Mouse (Mus musculus) CD8-positive naive resting alpha-beta T cell, adult 2 months (primary cell): Measurements from ENCODE around the gene Baiap2l2.
A peak's percentile ranks its signal among the peaks of the same experiment; 100 is the strongest.

Experiments used
- DNase-seq, 2 experiments: peaks; one replicate each; pipeline ENCODE4 v3.0.0; 2022; ENCODE audit warnings: low read depth in 2 of 2, low spot score in 2 of 2

The Baiap2l2 gene

DNA sequence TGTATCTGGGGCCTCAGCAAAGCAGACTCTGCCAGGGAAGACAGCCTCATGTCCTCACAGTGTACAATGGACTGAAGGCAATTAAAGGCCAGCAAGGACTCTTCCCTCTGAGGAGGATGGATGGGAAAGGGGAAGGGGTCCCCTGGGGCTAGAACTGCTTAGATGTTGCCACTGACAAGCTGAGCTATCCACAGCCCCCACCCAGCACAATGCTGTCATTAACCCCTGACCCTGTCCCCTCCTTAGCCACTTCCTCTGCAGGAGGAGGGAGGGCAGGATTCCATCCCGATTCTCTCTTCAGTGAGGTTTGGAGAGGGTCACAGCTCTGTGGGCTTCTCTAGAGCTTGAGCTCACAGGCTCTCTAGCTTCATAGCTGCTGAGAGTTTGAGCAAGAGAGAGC is 65.8 kb downstream of the Baiap2l2 start:
- DNase-seq, result no peak

DNA sequence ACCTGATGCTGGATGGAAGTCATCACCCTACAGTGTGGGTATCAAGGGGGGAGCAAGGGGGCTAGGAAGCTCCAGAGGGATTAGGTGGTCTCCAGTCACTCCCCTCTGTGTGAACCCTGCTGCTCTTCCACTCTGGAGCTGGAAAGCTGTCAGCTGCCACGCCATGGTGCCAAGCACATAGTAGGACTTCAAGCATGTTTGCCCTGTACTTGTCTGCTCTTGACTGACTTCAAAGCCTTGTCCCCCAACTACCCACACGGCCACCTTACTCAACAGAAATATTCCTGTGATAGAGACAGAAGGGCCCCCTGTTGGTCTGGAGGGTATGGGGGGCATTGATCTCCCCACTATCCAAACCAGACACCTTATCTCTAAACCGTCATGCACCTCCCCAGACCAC is 69.1 kb downstream of the Baiap2l2 start:
- DNase-seq, result no peak

GRCm38 (mm10) chr15:79213591-79213990 is 71.7 kb downstream of the Baiap2l2 start:
- DNase-seq, result no peak

GRCm38 (mm10) chr15:79212750-79213446 is 72.4 kb downstream of the Baiap2l2 start:
- DNase-seq, result no peak

DNA sequence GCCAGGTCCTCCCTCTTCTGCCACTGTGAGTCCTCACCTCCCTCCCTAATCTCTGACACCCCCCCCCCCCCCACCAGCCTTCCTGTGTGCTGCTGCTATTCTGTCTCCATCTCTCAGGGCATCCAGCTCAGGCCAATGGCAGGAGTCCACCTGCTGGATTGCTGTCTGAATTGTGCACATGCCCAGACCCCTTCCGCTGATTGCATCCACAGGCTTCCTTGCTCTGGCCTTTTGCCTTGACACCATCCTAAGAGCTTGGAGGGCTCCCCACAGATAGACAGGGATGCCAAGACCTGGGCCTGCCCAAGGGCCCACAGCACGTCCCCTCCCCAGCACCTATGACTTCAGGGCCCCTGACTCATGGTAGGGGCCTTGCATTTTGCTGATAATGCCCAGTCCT is 75.0 kb downstream of the Baiap2l2 start:
- no peak for DNase-seq

DNA sequence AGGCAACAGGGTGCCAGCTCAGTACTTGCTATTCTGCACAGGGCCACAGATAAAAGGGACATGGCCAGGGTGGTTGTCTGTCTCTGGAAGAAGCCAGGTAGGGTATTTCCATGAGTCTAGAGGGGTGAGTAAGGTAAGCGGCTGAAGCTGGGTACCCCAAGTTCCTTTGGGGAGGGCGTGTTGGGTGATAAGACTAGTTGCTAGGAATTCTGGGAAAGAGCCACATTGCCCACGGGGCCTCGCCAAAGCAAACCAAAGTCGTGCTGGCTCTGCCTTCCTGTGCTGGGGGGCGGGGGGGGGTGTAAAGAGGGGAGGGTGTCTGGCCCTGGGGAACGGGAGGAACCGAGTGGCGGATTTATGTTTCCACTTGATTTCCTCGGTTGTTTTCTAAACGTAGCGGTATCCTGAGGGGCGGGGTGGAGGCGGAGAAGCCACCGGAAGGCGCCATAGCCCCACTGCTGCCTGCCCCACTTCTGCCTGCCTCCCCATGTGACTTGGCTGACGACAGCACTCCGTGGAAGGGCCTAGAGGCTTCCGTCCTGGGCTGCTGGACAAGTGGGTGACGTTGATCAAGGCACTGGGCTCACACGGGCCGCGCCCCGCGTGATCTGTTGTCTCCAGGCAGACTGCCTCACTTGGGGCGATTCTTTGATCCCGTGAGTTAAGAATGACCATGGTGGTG is 76.4 kb downstream of the Baiap2l2 start:
- DNase-seq, result peak; percentile 57 to 69

DNA sequence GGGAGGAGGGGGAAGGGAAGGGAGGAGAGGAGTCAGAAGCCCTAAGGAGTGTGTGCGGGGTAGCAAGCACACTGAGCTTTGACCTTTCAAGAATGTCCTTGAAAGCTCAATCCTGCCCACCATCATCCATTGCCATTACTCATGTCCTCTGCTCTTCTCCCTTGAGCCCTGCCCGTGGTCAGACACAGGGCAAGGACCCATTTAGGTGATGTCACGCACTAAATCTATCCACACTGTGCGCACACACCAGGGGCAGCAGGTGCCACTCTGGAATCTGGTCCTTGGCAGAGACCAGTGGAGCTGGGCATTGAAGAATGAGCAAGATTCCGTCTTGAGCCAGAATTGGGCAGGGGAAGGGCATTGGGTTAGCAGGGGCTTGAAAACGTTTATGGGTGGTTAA is 77.1 kb downstream of the Baiap2l2 start:
- no peak for DNase-seq
